Mouse (Mus musculus): ENCODE measurements around the gene Gpr61.

The Gpr61 gene

DNA sequence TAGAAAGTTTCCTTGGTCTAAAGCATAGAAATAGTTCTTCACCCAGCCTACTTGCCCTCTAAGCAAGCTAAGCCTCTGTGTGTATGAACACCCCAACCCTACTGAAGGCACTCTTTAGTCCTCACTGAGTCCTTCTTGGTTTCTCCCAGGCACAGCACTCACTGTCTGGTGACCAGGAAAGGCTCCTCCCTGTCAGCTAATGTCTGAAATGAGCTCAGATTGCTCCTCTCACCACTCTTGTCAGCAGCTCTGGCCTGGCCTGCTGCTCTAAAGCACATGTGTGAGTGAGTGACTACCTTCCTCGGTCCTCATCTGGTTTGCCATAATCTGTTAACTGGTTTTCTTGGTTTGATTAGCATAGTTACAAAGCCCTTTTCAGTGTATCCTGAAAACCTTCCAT, 22.9 kb downstream of the Gpr61 start:
- in situ Hi-C loops (cut with MboI, MseI) = no loop called here

DNA sequence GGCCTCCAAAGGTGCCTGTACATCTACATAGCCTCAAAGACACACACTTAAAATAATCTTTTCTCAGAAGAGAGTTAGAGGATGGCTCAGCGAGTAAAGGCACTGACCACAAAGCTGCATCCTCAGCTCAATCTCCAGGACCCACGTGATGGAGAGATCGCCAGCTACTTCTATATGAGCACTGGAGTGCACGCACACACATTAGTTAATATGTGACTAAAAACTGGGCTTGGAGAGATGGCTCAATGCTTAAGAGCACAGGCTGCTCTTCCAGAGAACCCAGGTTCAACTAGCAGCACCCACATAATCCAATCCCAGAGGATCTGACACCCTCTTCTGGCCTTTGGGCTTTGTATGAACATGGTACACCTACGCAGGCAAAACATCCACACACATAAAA, 23.5 kb downstream of the Gpr61 start:
- in situ Hi-C loops (cut with MboI, MseI) = no loop called here

DNA sequence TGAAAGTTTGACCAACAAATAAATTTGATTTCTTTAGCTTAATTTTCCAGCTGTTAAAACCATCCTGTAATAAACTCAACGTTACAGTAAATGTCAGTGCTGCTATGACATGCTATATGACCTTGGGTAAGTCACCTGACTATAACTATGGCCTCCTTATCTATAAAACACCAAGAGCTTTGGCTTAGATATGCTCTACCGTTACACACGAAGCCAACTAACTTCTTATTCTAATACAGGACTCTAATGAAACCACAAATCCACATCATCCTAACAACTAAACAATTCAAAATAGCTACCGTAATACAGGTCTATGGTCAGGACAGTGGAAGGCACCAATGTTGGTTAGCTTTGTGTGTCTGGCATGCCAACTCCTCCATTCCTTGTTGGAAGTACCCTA, 24.9 kb downstream of the Gpr61 start:
- in situ Hi-C loops (cut with MboI, MseI) = no loop called here

DNA sequence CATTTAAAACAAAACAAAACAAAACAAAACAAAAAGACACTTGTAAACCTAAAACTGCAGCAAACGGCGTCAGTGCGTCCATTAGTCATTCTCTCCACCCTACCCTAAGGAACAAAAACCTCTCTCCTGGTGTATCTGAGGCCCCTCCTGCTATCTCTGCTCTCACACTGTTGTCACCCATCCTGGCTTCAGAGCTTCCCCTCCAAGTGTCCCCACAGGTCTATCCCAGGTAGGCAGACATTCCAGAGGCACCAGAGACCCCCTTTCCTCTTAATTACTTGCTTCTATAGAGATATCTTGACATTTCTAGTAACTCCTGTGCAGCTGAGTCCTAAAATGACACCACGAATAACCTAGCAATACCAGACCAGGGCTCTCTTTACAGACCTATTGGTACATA, 25.3 kb downstream of the Gpr61 start:
- in situ Hi-C loops (cut with MboI, MseI) = no loop called here

DNA sequence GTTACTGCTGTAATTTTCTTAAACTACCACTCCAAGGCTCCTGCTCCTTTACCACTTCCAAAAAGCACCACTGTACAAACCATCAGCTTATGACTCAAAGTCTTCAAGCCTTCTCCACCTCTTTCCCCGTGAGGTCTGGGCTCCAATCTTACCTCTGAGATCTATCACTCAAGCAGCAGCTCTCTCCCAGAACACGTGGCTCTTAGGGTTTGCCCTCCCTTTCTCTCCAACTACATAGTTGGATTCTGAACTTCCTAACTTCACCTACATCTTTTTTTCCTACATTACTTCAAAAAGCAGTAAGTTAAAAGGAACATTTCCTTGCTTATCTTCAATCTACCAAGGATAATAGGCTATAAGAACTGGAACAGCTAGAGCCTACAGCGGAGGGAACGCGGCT, 26.2 kb downstream of the Gpr61 start:
- in situ Hi-C loops (cut with MboI, MseI) = no loop called here

DNA sequence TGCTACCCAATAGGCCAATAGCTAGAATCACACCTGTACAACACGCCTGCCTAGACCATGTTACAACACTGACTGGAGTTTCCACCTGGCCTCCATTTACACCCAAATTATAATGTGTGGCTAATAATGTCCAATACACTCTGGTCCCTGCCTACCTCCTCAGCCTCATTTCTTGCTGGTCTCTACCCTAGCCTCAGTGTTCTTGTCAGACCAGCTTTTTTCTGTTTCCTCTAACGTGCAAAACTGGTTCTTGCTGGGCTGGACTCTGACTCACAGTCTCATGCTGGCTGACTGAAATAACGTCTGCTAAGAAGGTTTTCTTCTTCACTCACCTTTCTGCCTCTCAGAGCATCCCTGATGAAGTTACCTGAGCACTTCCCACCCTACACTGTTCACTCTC, 28.4 kb downstream of the Gpr61 start:
- in situ Hi-C loops (cut with MboI, MseI) = no loop called here

DNA sequence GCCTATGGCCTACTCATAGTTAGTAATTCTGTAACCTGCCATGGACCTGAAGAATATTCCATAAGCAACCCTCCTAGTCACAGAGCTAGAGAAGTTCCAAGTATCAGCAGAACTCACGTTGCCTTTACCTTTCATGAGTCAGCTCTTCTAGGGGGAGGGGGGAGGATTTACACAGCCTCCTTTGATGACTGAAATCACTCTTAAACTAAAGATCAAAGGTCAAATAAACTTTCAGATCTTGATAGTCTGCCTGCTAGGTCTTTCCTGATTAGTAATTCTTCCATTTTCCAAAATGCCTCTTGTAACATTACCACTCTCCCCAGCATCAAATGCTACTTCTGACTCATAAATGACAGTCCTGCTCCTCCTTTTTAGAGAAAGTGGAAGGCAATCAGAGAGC, 30.6 kb downstream of the Gpr61 start:
- in situ Hi-C loops (cut with MboI, MseI) = no loop called here

DNA sequence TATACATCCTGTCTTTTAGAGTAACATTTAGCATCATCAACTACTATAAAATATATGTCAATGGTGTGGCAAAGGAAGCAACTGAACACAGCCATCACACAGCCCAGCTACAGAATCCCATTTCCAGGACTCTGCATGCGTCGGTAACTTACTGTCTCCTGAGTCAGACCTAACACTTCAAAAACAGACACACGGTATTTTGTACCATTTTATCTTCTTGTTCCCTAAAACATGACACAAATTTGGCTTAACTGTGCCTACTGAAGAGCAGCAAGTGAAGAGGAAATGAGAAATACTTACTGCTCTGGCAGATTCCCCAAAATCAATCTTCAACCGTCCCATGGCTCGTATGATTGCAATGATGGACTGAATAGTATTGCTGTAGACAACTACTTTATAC, 31.4 kb downstream of the Gpr61 start:
- in situ Hi-C loops (cut with MboI, MseI) = no loop called here

DNA sequence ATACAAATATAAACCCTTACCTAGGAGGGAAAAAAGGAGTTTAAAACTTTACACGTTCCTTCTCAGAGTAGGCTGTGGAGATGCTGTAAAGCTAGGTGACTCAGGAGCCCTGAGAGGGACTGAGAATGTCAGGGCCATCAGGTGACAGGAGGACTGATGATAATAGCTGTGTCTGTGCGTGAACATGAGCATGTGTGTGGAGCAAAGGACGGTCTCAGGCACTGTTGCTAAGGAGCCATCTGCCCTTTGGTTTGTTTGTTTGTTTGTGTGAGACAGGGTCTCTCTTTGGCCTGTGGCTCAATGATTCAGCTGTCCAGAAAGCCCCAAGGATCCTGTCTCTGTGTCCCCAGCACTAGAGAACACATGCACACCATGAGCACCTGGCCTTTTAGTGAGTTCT, 33.6 kb downstream of the Gpr61 start:
- in situ Hi-C loops (cut with MboI, MseI) = no loop called here

DNA sequence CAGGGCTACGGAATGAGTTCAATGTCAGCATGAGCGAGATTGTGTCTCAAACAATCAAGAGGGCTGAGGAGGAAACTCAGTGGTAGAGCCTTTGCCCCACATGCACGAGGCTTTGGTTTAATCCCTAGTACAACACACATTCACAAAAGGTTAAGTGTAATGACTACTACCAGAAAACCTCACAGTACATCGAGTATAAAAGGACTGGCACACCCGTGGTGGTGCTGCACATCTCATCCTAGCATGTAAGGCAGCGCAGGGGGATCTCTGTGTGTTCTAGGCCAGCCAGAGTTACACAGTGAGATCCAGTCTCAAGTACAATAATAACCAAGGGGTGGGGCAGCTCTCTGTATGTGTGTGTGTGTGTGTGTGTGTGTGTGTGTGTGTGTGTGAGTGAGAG, 37.2 kb downstream of the Gpr61 start:
- in situ Hi-C loops (cut with MboI, MseI) = no loop called here

DNA sequence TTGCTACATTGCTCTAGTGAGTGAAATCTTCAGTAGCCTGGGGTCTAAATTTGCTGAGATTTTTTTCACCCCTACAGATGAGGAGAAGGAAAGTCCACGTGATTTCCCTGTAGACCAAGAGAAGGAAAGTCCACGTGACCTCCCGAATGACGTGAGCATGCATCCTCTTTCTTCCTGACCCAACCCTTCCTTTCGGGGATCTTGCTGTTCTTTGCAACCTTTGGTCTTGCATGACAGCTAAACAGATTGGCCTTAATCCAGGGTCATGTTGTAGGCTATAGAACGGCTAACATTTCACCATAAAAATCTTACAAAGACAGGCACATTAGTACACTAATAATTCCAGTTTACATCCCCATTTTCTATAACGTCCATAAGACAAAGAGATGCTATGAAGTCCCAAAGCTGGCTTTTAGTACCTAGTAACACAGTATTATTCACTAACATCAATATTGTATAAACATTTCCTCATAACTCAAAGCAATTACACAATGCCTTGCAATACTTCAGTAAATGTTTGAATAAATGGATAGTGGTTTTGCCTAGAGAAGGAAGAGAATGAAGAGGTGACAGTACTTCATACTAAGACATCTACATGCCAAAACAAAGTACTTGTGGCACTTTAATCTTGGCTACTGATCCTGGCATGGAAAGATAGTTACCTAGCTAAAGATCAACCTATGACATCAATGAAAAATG, 40.9 kb downstream of the Gpr61 start:
- in situ Hi-C loops (cut with MboI, MseI) = no loop called here

DNA sequence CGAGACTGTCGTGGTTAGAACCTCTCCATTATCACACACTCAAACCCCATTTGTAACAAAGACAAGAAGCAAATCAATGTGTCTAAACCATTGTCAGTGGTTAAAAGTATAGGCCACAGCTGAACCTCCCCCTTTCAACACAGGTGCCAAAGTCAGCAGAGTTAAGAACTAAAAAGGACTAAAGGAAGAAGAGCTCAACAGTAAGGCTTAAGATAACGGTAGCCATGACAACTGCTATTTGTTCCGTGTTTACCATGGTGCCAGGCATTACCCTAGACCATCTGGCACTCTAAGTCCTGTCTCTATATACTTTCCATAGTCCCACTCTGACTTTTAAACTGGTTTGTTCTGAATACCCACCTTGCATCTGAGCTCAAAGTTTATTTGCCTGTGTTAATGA, 42.0 kb downstream of the Gpr61 start:
- in situ Hi-C loops (cut with MboI, MseI) = no loop called here

DNA sequence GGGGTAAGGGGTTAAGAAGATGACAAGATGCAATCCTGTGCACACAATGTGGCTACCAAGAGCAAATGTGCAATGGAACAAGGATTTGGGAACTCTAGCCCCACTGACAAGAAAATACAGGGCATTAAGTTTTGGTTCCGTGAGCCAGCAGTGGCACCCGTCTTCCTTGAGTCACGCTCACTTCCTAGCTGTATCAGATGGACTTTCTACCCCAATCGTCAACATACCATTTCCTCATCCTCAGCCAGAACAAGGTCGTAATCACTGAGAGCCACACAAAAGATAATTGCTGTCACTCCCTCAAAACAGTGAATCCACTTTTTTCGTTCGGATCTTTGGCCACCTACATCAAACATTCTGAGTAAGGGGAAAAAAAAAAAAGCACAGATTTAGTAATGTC, 42.4 kb downstream of the Gpr61 start:
- in situ Hi-C loops (cut with MboI, MseI) = no loop called here

DNA sequence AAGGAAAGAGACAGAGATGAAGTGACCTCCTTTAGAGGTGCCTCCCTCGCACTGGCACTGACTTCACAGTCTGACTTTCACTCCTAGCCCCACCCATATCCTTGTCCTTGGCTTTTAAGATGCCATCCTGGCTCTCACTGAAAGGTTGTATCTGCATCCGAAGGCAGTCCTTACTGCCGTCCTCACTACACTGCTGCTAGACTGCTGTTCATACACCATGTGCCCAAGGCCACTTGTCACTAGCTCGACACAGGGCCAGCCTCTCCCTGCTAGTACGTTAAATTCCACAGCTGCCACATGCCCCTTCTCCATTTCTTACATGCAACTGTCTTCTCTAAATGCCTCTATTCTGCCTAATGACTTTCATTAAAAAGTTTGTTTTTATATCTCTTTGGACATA, 43.4 kb downstream of the Gpr61 start:
- in situ Hi-C loops (cut with MboI, MseI) = no loop called here

DNA sequence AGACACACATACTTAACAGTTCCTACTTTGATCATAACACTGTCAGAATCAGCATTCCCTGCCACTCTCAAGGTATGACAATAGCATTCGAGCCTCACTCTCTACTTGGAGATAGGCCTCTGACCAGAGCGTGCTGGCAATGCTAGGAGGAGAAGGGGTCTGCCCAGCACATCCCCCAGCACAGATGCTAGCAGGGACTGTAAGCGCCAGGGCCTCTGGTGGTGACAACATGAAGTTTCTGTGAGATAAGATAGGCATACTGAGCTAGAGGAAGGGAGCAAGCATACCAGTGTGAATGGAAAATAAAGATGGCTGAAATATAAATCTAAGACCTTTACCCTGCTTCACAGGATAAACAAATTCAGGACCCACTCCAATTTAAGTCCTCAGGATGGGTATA, 49.4 kb downstream of the Gpr61 start:
- in situ Hi-C loops (cut with MboI, MseI) = no loop called here

DNA sequence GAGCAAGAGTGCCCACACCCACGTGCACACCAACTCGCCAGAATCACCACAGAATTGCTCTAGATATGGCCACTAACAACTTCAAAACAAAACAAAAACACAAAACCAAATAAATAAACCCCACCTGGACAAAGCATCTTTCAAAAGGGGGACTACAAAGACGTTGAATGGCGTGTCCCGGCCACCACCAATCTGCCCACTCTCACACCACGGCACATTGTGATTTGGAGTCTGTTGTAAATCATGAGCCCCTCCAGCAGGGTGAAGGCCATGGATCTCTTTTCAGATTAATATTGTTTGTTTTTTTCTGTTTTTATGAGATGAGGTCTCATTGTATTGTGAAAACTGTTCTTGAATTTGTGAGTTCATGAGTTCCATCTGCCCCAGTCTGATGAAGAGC, 52.6 kb downstream of the Gpr61 start:
- in situ Hi-C loops (cut with MboI, MseI) = no loop called here

DNA sequence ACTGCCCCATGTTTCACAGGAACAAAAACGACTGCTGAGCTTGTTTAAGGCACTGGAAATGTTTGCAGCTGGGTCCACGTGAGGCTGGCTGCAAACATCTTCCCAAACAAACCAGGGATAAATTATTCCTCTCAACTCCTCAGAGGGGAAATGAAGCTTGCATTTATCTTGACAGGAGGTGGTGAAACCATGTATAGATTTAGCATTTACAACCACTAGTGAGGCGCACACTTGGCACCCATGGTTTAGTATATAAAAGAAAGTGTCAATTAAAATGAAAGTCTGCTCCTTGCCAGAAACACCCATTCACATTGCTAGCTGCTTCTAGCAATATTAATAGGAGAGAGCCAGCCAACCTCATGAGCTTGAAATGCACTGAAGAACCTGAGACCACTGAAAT, 53.1 kb downstream of the Gpr61 start:
- in situ Hi-C loops (cut with MboI, MseI) = no loop called here

Measured in T-helper 17 cell (primary cell).